Mouse (Mus musculus) stomach, postnatal 0 days (tissue): ENCODE results near the gene Rpl11.

Source experiments
- CTCF ChIP-seq: IDR thresholded peaks from 2 replicates; pipeline ENCODE4 v1.5.1; 2016; ENCODE audit warnings: antibody characterized with exemption, low read depth, mild to moderate bottlenecking, moderate library complexity
- EP300 ChIP-seq: optimal IDR thresholded peaks from 2 replicates; pipeline ENCODE3; 2016; ENCODE audit warnings: antibody characterized with exemption

GRCm38 (mm10) chr4:136052534-136053246, 538 bp downstream of the Rpl11 start:
- TF ChIP-seq EP300 (no peak), CTCF (no peak)
